Mouse (Mus musculus): ENCODE data around the gene Lpp. TPM values are rescaled to one million over a fixed set of nuclear protein-coding genes. Genes with fewer than 3 reads are reported as not detected.

The Lpp gene
- total and polyA plus RNA-seq, 3 experiments = 0.64 to 1.2 (median 0.68) TPM

DNA sequence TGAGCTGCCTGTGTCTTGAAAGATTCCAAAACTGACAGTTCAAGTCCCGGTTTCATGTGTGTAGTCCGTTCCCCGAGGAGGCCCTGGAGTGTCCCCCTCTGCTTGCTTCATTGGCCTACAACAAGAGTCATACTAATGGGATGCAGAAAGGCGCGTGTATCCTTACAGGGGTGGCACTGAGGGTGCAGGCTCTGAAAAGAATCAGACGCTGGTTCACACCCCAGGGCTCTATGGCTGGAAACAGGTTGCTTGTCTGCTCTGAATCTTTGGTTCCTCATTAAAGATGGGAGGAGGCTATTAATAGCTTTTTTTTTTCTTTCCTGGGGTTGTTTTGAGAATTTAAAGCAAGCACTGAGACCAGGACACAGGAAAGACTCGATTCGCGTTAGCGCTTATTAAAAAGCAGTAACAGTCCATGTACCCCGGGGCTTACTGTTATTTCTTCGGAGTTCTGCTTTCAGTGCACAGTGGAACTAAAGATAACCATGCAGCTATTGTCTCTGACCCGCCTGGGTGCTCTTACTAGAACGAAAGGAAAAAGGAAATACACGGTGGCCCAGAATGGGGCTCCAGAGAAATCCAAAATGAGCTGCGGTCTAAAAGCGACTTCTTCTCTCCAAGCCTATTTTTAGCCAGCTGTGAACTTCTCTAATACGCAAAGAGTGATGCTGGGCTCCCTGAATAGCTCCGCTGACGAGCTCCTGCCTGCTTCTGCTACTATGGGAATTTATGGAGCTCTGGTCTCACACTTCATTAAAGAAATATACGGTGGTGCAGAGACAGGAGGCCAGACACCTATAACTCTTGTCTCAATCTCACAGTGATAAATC, 45.5 kb upstream of the Lpp start (continued):
- no peak for TF ChIP-seq GABPA (IDR thresholded peaks at IDR 0.05; ENCODE audit: insufficient replicate concordance, low read depth, low read length)
- TF ChIP-seq ZMIZ1 (IDR thresholded peaks at IDR 0.05; ENCODE audit: low read depth, low read length) = no peak
- no peak for TF ChIP-seq NELFE (IDR thresholded peaks at IDR 0.05; ENCODE audit: low read depth, low read length)
- TF ChIP-seq RCOR1 (conservative IDR thresholded peaks at IDR 0.05; ENCODE audit: low read depth, low read length) = no peak
- TF ChIP-seq CHD2 (IDR thresholded peaks at IDR 0.05; ENCODE audit: low read length) = no peak
- TF ChIP-seq PAX5 (IDR thresholded peaks at IDR 0.05; ENCODE audit: low read length) = no peak
- no peak for TF ChIP-seq USF1 (IDR thresholded peaks at IDR 0.05; ENCODE audit: low read depth, low read length)
- no peak for TF ChIP-seq ZKSCAN1 (IDR thresholded peaks at IDR 0.05; ENCODE audit: borderline replicate concordance, low read depth, low read length)
- no peak for TF ChIP-seq CTCF (conservative IDR thresholded peaks at IDR 0.05 in 1 of 2, IDR thresholded peaks at IDR 0.05 in 1 of 2; ENCODE audit: low read depth in 2 of 2, low read length in 2 of 2)
- TF ChIP-seq USF2 (conservative IDR thresholded peaks at IDR 0.05; ENCODE audit: low read depth, low read length) = no peak
- no peak for TF ChIP-seq SMC3 (IDR thresholded peaks at IDR 0.05; ENCODE audit: low read depth, low read length)
- TF ChIP-seq ETS1 (conservative IDR thresholded peaks at IDR 0.05; ENCODE audit: low read depth, low read length) = peak; percentile 54; the same call in 1 of the 2 replicates
- peak; percentile 90 for TF ChIP-seq MEF2A (IDR thresholded peaks at IDR 0.05; ENCODE audit: borderline replicate concordance, low read depth, low read length)
- TF ChIP-seq TBP (conservative IDR thresholded peaks at IDR 0.05; ENCODE audit: low read depth, low read length) = no peak
- no peak for TF ChIP-seq POLR2AphosphoS2 (IDR thresholded peaks at IDR 0.05; ENCODE audit: low read depth, low read length)
- TF ChIP-seq IRF4 (IDR thresholded peaks at IDR 0.05; ENCODE audit: low read depth, low read length) = 0 out of 2 replicates have a peak, but pooled peaks have one; percentile 8
- no peak for TF ChIP-seq SIN3A (IDR thresholded peaks at IDR 0.05; ENCODE audit: low read length)
- TF ChIP-seq MAX (IDR thresholded peaks at IDR 0.05; ENCODE audit: low read length) = no peak

GRCm38 (mm10) chr16:24350306-24350705, 43.0 kb upstream of the Lpp start:
- in situ Hi-C loops (cut with MboI; ENCODE audit: low pct_ligation_motif_present, low pct_unique_long_range_greater_than_20kb, low sequenced_read_pairs) = no loop called here
- Histone ChIP-seq H3K36me3 (replicated peaks in 1 of 2; ENCODE audit: control insufficient read depth in 1 of 2, insufficient read depth in 1 of 2, low read length in 1 of 2) (no peaks in the 10 kb centered on the region), H3K27ac (ENCODE audit: insufficient read depth, low read depth) (no peak overlapping the region), H3K4me2 (ENCODE audit: insufficient read depth, low read depth, poor library complexity, severe bottlenecking) (no peak overlapping the region), H3K4me1 (ENCODE audit: control insufficient read depth in 1 of 2, insufficient read depth in 2 of 2) (peaks cover 0 to 15% of the 10 kb centered on the region in 2 experiments; a peak in 2 of 4 replicates), H3K9ac (ENCODE audit: insufficient read depth, low read depth) (no peak overlapping the region), H3K9me3 (replicated peaks; ENCODE audit: low read length) (no peaks in the 10 kb centered on the region), H3K79me2 (replicated peaks; ENCODE audit: control insufficient read depth, extremely low read depth, insufficient read depth, poor library complexity, severe bottlenecking) (no peaks in the 10 kb centered on the region), H3K27me3 (replicated peaks) (peaks cover 6% of the 10 kb centered on the region), H3K4me3 (replicated peaks in 1 of 3; ENCODE audit: low read depth in 2 of 3, low read length in 2 of 3, poor library complexity in 1 of 3) (no peak overlapping the region)
- no peak for DNase-seq (ENCODE audit: extremely low read depth)
- TF ChIP-seq MAZ (IDR thresholded peaks at IDR 0.05; ENCODE audit: low read depth, low read length) = no peak
- TF ChIP-seq ZKSCAN1 (IDR thresholded peaks at IDR 0.05; ENCODE audit: borderline replicate concordance, low read depth, low read length) = no peak
- no peak for TF ChIP-seq RAD21 (IDR thresholded peaks at IDR 0.05; ENCODE audit: low read depth, low read length)
- dilution Hi-C loops (cut with MboI; ENCODE audit: extremely low pct_ligation_motif_present, extremely low pct_unique_long_range_greater_than_20kb, low sequenced_read_pairs) = no loop called here

Data from CH12.LX (cell line).